Mouse (Mus musculus): ENCODE data around the gene Gm10324.
"Not testable (repeated sequence)": the region's sequence is repeated elsewhere in the genome, so short reads cannot be mapped to it uniquely, and the experiment has no call there.

Gene Gm10324

DNA sequence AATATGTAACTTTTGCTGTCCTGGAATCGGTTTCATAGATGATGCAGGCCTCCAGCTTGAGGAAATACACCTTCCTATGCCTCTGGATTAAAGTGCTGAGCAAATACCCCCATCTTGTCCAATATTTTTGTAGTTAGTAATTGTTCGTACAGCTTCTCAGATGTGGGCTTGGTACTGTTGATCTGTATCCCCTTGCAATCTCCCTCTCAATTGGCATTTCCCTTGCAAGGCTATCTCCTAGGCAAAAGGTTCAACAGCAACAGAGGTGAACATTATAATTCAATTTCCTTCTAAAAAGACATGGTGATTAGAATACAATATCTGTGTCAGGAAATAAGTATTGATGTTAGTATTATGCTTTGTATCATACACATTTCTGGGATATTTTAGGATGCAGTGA is at the start of gene Gm10324:
Gm10324 (plus strand) TSS at position 301 of the 400 bp plus-strand sequence.
- DNase-seq (ENCODE audit: low spot score in 2 of 2), result not testable (repeated sequence)
